Mouse (Mus musculus): ENCODE results near the gene Trak1. TPM values are rescaled to one million over a fixed set of nuclear protein-coding genes. Genes with fewer than 3 reads are reported as not detected.

Gene Trak1
- polyA plus RNA-seq, 1 experiment = 103 TPM

- no peak overlapping the region for H3K27ac ChIP-seq (ENCODE audit: insufficient read depth, low read length)
- DNase-seq = no peak
- H3K4me3 ChIP-seq (replicated peaks; ENCODE audit: insufficient read depth, low read depth, low read length) = no peak overlapping the region
- peaks cover 44% of the 10 kb centered on the region for H3K4me1 ChIP-seq (ENCODE audit: control insufficient read depth, insufficient read depth, low read length)
- WGBS = 56% methylated on average over 5 of the region's 5 CpGs
- TF ChIP-seq CTCF (IDR thresholded peaks at IDR 0.05; ENCODE audit: borderline replicate concordance, insufficient read depth, low read depth, low read length) (no peak), POLR2A (IDR thresholded peaks at IDR 0.05; ENCODE audit: borderline replicate concordance, insufficient read depth, low read length) (no peak)
- H3K27me3 ChIP-seq (ENCODE audit: control insufficient read depth, insufficient read depth, low read length) = no peaks in the 10 kb centered on the region
Observed at GRCm38 (mm10) chr9:121346635-121347034, 49.3 kb downstream of the Trak1 start.

- DNase-seq = peak; percentile 68 to 80
- Histone ChIP-seq H3K4me3 (replicated peaks; ENCODE audit: insufficient read depth, low read depth, low read length) (no peak overlapping the region), H3K27ac (ENCODE audit: insufficient read depth, low read length) (peak overlapping the region; percentile 83), H3K4me1 (ENCODE audit: control insufficient read depth, insufficient read depth, low read length) (peaks cover 49% of the 10 kb centered on the region), H3K27me3 (ENCODE audit: control insufficient read depth, insufficient read depth, low read length) (no peaks in the 10 kb centered on the region)
- 30% methylated on average over 10 of the region's 10 CpGs for WGBS
- TF ChIP-seq POLR2A (IDR thresholded peaks at IDR 0.05; ENCODE audit: borderline replicate concordance, insufficient read depth, low read length) = no peak
- no peak for TF ChIP-seq CTCF (IDR thresholded peaks at IDR 0.05; ENCODE audit: borderline replicate concordance, insufficient read depth, low read depth, low read length)
Observed at GRCm38 (mm10) chr9:121347981-121348380, 50.7 kb downstream of the Trak1 start.

GRCm38 (mm10) chr9:121348476-121348875, 51.2 kb downstream of the Trak1 start:
- TF ChIP-seq CTCF (IDR thresholded peaks at IDR 0.05; ENCODE audit: borderline replicate concordance, insufficient read depth, low read depth, low read length) (no peak), POLR2A (IDR thresholded peaks at IDR 0.05; ENCODE audit: borderline replicate concordance, insufficient read depth, low read length) (no peak)
- H3K4me1 ChIP-seq (ENCODE audit: control insufficient read depth, insufficient read depth, low read length) = peaks cover 51% of the 10 kb centered on the region
- no peak for DNase-seq
- no peaks in the 10 kb centered on the region for H3K27me3 ChIP-seq (ENCODE audit: control insufficient read depth, insufficient read depth, low read length)
- peak overlapping the region; percentile 83; the same call in 1 of the 2 replicates for H3K27ac ChIP-seq (ENCODE audit: insufficient read depth, low read length)
- no peak overlapping the region for H3K4me3 ChIP-seq (replicated peaks; ENCODE audit: insufficient read depth, low read depth, low read length)
- 25% methylated on average over 5 of the region's 5 CpGs for WGBS

- WGBS = 85% methylated on average over 8 of the region's 8 CpGs
- no peak overlapping the region for H3K4me3 ChIP-seq (replicated peaks; ENCODE audit: insufficient read depth, low read depth, low read length)
- TF ChIP-seq POLR2A (IDR thresholded peaks at IDR 0.05; ENCODE audit: borderline replicate concordance, insufficient read depth, low read length) = no peak
- no peak for TF ChIP-seq CTCF (IDR thresholded peaks at IDR 0.05; ENCODE audit: borderline replicate concordance, insufficient read depth, low read depth, low read length)
- no peak overlapping the region for H3K27ac ChIP-seq (ENCODE audit: insufficient read depth, low read length)
- DNase-seq = no peak
- no peaks in the 10 kb centered on the region for H3K27me3 ChIP-seq (ENCODE audit: control insufficient read depth, insufficient read depth, low read length)
- H3K4me1 ChIP-seq (ENCODE audit: control insufficient read depth, insufficient read depth, low read length) = peaks cover 50% of the 10 kb centered on the region
Observed at GRCm38 (mm10) chr9:121349111-121349510, 51.8 kb downstream of the Trak1 start.

GRCm38 (mm10) chr9:121350601-121351000, 53.3 kb downstream of the Trak1 start:
- TF ChIP-seq POLR2A (IDR thresholded peaks at IDR 0.05; ENCODE audit: borderline replicate concordance, insufficient read depth, low read length) (no peak), CTCF (IDR thresholded peaks at IDR 0.05; ENCODE audit: borderline replicate concordance, insufficient read depth, low read depth, low read length) (no peak)
- H3K27ac ChIP-seq (ENCODE audit: insufficient read depth, low read length) = peak overlapping the region; percentile 18; the same call in 1 of the 2 replicates
- DNase-seq = no peak
- WGBS = 30% methylated on average over 3 of the region's 3 CpGs
- peaks cover 57% of the 10 kb centered on the region for H3K4me1 ChIP-seq (ENCODE audit: control insufficient read depth, insufficient read depth, low read length)
- H3K4me3 ChIP-seq (replicated peaks; ENCODE audit: insufficient read depth, low read depth, low read length) = no peak overlapping the region
- no peaks in the 10 kb centered on the region for H3K27me3 ChIP-seq (ENCODE audit: control insufficient read depth, insufficient read depth, low read length)

GRCm38 (mm10) chr9:121351388-121352078, 54.2 kb downstream of the Trak1 start:
- no peak overlapping the region for H3K4me3 ChIP-seq (replicated peaks; ENCODE audit: insufficient read depth, low read depth, low read length)
- H3K4me1 ChIP-seq (ENCODE audit: control insufficient read depth, insufficient read depth, low read length) = peaks cover 61% of the 10 kb centered on the region
- no peak for DNase-seq
- TF ChIP-seq POLR2A (IDR thresholded peaks at IDR 0.05; ENCODE audit: borderline replicate concordance, insufficient read depth, low read length) (no peak), CTCF (IDR thresholded peaks at IDR 0.05; ENCODE audit: borderline replicate concordance, insufficient read depth, low read depth, low read length) (no peak)
- no peak overlapping the region for H3K27ac ChIP-seq (ENCODE audit: insufficient read depth, low read length)
- H3K27me3 ChIP-seq (ENCODE audit: control insufficient read depth, insufficient read depth, low read length) = no peaks in the 10 kb centered on the region
- 72% methylated on average over 9 of the region's 9 CpGs for WGBS

- H3K27ac ChIP-seq (ENCODE audit: insufficient read depth, low read length) = no peak overlapping the region
- H3K4me1 ChIP-seq (ENCODE audit: control insufficient read depth, insufficient read depth, low read length) = peaks cover 63% of the 10 kb centered on the region
- H3K4me3 ChIP-seq (replicated peaks; ENCODE audit: insufficient read depth, low read depth, low read length) = no peak overlapping the region
- H3K27me3 ChIP-seq (ENCODE audit: control insufficient read depth, insufficient read depth, low read length) = no peaks in the 10 kb centered on the region
- peak; percentile 48; the same call in 1 of the 2 replicates for TF ChIP-seq CTCF (IDR thresholded peaks at IDR 0.05; ENCODE audit: borderline replicate concordance, insufficient read depth, low read depth, low read length)
- no peak for TF ChIP-seq POLR2A (IDR thresholded peaks at IDR 0.05; ENCODE audit: borderline replicate concordance, insufficient read depth, low read length)
- no peak for DNase-seq
- 17% methylated on average over 11 of the region's 11 CpGs for WGBS
Observed at GRCm38 (mm10) chr9:121352131-121352606, 54.9 kb downstream of the Trak1 start.

- no peaks in the 10 kb centered on the region for H3K27me3 ChIP-seq (ENCODE audit: control insufficient read depth, insufficient read depth, low read length)
- WGBS = 37% methylated on average over 9 of the region's 9 CpGs
- H3K27ac ChIP-seq (ENCODE audit: insufficient read depth, low read length) = peak overlapping the region; percentile 17; the same call in 1 of the 2 replicates
- DNase-seq = no peak
- peaks cover 65% of the 10 kb centered on the region for H3K4me1 ChIP-seq (ENCODE audit: control insufficient read depth, insufficient read depth, low read length)
- no peak overlapping the region for H3K4me3 ChIP-seq (replicated peaks; ENCODE audit: insufficient read depth, low read depth, low read length)
- TF ChIP-seq CTCF (IDR thresholded peaks at IDR 0.05; ENCODE audit: borderline replicate concordance, insufficient read depth, low read depth, low read length) = no peak
- TF ChIP-seq POLR2A (IDR thresholded peaks at IDR 0.05; ENCODE audit: borderline replicate concordance, insufficient read depth, low read length) = no peak
Observed at GRCm38 (mm10) chr9:121352726-121353125, 55.4 kb downstream of the Trak1 start.

Measured in cerebellum, adult 2 months (tissue).